Mouse (Mus musculus) layer of hippocampus, postnatal 14 days (tissue): ENCODE measurements at regions not wholly inside any gene's neighbourhood (a gene's known extent, or its start where the extent isn't known, plus 50 kb on each side); places are given as distances from the start of the nearest gene placed in this dataset.

Experiments used
- DNase-seq, 2 experiments: peaks; one replicate each; pipeline ENCODE4 v3.0.0; 2021 to 2022; ENCODE audit warnings: low spot score in 2 of 2, mixed read lengths in 1 of 2

DNA sequence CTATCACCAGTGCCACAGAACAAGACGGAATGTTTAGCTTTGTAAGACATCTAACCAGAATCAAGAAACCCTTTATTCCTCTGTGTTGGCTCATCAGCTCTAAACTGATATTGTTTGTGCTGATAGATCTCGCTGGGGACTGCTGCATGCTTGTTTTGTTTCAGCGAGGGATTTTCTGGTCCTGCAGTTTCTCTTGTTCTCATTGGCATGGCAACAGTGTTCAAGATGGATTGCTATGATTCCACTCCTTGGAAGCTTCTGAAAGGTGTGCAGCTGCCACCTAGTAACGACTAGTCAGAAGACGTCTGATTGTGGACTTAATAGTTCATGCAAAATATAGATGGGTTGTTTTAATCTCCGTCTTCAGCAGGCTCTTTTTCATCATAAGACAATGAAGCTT lies 591.2 kb downstream of the Sorcs1 start:
- DNase-seq, result peak; percentile 6 to 11

DNA sequence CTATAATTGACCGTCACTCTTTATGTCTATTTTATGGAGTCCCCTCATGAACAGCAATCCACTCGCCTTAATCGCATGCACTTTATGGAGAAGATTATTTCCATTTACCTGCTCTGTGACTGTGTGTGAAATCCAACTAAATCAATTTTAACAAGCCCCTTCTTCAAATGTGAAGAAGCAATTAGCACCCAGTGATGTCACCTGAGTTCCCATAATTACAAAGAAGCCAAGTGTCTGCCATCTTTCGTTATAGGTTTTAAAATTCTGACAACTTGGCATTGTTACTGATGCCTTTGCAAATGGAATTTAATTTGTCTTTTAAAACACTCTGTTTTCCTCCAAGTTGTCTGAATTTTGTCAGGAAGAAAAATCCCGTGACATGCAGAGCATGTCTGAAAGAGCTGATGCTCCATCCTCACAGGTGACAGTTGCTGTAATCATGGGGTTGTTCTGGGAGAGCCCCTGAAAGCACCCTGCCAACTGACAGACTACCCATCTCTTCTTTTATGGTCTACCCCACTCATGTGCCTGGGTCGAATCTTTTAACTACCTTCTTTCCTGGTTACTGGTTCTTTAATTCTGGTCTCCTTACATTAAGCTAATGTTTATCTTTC lies 600.9 kb downstream of the Sorcs1 start:
- DNase-seq, result no peak

DNA sequence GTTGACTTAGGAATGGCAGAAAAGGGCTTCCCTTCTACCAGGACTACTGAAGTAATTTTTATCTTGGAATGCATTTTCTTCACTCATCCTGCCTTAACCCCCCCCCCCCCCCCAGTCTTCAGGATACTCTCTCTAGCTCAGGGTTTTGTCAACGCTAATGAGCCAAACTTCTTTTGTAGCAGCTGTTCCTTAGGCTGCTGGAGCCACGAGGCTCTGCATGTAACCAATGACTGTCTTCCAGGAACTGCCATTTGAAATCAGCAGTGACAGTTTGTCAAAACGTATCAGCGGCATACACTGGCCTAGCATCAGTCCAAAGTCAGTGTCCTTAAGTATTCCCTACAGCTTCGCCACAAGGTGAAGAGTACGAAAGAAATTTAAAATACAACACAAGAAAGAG lies 618.0 kb downstream of the Sorcs1 start:
- DNase-seq, result no peak

DNA sequence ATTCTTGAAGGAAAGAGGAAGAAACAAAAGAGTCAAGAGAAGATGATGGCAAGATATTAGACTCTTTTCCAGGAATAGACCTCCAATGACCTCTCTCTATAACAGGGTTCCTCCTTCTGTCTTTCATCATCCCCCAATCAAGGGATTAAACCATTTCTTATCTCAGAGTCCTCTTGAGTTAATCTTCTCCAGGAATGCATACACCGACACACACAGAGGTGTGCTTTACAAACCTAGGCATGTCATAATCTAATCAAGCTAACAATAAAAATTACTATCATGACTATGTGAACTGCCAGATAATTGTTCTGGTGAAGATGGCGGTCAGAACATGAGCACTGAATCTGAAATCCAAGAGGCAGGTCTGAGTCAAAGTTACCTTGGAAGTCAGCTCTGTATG lies 625.5 kb downstream of the Sorcs1 start:
- no peak for DNase-seq

DNA sequence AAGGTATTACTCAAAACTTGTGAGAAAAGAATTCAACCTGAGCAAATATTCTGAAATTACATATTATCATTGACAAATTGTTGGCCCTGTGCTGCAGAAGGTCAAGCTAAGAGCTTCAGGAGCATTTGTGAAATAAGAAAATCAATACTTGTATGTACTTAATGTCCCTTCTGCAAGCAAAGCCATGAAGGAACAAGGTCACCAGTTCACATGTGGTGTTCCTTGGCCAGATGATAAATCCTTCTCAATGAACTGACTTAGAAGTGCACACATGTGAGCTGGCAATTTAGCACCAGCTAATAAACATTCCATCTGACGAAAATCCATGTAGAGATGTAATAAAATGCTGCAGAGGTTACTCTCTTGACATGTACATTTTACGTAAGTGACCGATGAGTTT lies 632.7 kb downstream of the Sorcs1 start:
- no peak for DNase-seq

DNA sequence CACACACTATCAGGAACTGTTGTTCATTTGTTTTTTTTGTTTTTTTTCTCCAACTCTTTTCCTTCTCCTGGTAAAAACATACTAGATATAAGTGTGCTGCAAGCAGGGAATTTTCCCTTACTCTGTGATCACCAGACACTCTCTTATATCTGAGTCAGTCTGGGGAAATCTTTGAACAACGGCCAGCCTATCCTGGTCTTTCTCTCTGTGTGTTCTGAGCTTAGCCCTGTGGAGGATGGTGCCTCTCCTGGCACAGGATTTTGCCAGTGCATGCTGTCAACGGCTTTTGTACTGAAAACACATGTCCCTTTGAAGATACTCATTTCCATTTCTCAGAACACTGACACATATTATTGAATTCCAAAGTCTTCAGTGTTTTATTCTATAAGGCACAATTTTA lies 664.8 kb downstream of the Sorcs1 start:
- DNase-seq, result peak in 1 of 2 experiments; percentile 60

DNA sequence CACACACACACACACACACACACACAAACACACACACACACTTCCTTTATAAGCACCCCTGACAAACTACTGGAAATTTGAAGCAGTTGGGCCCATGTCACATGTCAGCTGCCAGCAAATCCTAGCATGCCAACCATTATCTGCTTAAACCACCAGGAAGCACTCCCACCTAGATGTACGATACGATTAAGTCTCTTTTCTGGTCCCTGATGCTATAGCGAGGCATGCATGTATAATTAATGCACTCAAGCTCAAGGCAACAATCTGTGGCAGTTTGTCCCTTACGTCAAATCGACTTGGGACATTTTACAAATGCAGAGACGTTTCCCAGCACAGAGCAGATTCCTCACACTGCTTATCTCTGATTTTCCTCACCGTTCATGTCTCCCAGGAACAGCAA lies 673.2 kb downstream of the Sorcs1 start:
- DNase-seq, result peak in 1 of 2 experiments; percentile 7

DNA sequence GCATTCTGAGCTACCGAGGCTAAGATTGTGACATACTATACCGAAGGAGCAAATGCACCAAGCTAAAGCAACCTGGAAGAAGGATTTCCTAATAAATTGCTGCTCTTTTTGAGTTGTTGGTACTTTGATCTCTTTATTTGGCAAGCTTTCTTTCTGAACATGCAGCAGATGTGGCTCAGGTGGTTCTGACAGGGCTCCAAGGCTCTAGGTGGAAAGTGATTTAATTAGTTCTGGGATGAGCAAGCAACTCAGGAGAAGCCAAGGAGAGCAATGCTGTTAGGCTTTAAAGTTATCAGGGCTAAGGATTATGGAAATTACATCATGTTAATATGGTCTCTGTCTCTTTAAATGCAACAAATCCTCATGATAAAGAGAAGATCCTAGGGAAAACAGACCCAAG lies 692.6 kb downstream of the Sorcs1 start:
- no peak for DNase-seq

DNA sequence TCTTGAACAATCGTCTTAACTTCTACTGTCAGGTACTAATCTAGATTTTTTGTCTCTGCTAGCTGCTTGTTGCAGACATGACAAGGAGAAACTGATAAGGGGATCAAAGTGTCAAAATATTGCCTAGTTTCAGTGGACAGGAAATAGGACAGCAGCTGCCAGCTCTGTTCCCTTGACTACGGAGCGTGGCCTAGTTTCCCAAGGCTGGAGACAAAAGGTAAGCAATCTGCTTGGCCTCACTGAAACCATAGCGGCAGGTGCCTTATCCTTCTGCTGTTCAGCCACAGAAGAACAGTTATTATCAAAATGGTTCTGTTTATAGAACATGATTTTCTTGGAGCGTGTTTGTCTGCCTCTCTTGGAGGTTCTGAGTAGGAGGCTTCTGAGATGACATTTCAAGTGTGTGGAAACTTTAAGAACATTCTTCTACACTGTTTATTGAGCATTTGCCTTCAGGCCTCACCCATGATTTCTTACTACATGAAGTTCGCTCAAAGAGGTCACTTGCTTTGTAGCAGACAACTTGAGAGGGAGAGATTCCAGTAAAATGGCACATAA lies 712.1 kb downstream of the Sorcs1 start:
- peak; percentile 5 to 6 for DNase-seq

DNA sequence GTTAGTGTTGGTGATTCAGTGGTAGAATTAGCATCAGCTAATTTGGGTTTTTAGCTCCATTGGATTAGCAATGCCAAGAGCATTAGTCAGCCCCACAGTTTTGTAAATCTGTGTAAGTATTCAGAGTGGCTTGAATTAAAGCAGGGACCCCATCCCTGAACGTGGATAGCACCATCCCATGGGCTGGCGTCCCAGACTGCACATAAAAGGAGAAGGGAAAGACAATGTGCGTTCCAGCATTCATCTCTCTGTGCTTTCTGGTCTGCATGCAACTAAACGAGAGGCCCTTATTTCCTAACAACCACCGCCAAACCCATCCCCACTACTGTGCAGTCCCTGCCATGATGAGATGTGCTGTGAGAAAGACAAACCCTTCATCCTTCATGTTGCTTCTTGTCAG lies 713.8 kb downstream of the Sorcs1 start:
- DNase-seq, result peak in 1 of 2 experiments; percentile 7

DNA sequence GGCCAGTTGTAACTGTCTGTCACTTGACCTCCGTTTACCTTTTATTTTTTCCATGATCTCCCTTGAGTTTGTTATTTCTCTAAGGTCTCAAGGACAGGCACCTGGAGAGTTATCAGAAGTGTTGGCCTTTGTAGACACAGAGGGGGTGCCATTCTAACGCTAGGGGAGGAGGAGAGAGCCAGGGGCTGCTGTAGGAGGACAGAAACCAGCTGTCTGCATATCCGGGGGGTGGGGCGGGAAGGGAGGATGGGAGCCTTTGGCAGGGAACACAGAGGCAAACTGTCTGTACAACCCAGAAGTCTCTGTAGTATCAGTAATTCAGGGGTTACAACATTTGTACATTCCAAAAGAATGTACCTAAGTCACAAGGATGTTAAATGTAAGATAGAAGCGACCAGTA lies 719.9 kb downstream of the Sorcs1 start:
- DNase-seq, result no peak

DNA sequence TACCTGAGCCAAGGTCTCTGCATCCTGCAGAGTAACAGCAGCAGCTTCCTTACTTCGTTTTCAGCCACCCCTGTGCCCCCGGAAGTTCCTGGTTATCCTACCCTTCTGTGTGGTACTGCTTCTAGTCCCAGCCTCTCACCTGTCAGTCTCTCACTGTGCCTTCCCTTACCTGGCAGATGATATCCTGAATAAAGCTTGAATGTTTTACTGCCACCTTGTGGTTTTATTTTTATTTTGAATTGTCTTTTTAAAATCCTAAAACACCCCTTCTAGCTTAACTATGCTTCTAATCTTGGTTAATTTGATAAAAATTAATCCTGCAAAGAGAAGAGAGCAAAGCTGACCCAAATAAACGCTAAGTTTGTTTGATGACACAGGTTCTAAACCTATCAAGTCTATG lies 747.2 kb downstream of the Sorcs1 start:
- peak; percentile 5 to 7 for DNase-seq

DNA sequence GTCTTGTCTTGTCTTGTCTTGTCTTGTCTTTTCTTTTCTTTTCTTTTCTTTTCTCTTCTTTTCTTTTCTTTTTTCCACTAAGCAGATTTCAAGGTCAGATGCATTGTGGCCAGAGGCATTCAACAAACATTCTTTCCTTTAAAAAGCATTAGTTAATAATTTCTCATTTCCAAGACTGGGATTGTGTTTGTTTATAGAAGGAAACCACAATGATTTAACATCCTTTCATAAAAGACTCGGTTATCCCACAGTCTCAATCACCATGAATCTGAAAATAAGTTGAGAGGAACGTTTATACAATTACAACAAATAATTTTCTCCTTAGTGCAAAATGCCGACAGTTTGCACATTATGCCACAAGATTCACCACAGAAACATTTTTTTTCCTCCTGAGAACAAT lies 766.7 kb downstream of the Sorcs1 start:
- DNase-seq, result no peak

DNA sequence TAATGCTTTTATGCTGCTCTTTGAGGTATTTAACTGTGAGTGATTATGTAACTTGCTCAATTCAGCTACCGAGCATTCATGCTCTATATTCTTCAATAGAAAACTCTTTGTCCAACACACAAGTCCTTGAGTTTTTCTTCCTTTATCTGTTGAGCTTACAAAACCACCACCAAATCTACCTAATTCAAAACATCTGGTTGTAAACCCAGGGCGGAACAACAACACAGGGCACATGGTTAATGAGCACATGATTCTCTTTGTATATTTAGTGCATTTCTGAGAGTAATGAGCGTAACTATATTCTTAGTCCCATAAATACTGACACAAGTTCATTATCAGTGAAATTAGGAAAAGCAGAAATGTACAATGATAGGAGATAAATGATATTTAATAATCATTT lies 798.2 kb downstream of the Sorcs1 start:
- no peak for DNase-seq

DNA sequence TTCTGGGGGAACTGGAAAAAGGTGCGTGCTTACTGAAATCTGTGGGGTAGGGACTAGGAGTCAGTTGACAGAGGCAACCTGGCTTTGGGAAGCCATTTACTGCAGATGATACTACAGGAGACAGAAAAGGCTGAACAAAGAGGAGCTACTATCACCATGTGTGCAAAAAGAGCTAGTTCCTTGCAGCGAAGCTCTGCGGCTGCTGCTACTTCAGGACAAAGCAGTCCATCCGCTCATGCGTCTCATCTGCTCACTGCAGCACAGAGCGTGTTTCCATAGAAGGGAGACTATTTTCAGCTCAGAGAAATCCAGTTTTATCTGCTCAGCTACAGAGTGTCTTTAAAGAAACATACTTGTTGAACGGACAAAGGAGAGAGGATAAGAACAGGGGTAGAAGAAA lies 817.7 kb downstream of the Sorcs1 start:
- DNase-seq, result no peak

DNA sequence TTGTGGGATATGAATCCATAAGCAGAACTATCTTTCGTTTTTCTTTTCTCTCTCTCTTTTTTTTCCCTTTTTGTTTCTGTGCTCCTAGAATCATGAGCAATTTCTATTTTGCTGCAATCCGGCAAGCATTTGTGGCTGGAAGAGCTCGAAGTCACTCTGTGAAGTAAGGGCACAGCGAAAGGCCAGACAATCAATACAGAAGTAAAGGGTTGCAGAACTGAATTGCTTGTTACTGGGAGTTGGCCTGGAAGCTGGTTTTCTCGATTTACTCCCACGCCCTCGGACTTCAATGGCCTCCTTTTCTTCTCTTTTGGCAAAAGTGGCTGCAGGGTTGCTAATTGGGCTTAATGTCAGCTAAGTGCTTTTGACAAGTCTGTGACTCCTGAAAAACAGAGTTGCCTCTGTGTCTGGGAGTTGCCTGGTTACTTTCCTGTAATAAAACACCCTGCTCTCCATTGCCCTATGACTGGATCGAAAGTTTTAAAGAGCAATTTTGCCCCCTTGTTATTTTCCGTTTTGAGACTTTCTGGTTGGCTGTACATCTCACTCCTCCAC lies 822.9 kb downstream of the Sorcs1 start:
- peak in 1 of 2 experiments; percentile 28 for DNase-seq

DNA sequence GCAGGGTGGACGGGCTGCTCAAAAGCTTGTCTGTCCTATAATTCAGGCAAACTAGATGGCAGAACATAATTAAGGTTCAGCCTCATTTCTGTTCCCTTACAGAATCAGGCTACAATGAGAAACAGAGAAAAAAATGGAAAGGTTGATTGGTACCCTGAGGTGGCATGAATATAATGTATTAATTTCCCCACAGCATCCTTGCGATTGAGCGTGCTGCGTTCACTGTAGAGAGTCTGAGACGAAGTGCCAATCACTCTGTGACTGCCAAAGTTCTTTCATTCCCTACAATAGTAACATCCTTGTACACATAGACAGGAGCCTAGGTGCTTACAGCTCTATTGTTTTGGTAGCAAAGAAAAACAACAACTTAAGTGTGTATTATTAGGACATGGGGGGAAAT lies 836.5 kb downstream of the Sorcs1 start:
- no peak for DNase-seq

DNA sequence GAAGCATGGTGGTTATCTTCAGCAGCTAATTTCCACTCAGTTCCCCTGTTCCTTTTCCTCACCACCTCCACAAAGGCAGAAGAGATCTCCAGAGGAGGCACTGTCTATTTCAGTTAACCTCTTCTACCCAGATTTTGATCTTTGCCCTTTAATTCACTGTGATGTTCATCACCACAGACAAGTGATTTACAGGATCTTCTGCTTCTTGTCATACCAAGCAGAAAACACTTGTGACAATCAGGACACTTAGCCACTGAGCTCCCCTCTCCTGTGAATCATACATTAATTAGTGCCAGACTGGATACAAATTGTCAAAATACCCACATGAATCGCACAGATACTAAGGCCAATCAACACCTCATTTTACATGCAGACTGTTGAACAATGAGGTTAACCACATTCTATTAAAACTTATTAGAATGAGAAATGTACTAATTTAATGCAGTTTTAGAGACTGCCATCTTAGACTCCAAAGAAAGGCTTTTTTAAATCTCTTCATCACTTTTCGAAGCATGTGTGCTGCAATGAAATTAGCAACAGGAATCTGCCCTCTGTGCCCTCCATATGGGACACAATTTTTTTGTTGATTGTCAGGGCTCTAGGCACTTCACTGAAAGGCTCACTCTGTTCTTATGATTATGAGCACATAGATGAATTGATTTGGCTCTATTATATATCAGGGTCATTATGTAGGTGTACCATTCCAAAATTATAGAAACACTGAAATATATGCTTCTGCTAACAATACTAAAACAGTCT lies 839.1 kb downstream of the Sorcs1 start:
- no peak for DNase-seq

DNA sequence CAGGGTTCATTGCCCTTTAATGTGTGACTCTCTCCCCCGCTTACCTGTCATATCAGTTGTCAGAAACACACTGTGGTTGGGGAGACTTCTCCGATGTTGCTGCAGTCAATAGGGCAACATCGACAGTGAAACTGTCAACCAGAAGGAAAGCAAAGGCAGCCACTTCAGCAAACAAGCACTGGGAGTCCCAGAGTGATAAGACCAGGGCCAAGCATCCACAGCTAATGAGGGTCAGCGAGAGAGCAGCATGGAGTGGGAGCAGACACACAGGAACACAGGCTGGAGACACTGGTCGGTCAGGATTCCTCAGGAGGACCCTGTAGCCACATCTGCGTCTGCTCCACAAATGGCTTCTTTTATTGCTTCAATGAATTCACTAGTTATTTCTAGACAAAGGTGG lies 847.5 kb downstream of the Sorcs1 start:
- DNase-seq, result no peak

DNA sequence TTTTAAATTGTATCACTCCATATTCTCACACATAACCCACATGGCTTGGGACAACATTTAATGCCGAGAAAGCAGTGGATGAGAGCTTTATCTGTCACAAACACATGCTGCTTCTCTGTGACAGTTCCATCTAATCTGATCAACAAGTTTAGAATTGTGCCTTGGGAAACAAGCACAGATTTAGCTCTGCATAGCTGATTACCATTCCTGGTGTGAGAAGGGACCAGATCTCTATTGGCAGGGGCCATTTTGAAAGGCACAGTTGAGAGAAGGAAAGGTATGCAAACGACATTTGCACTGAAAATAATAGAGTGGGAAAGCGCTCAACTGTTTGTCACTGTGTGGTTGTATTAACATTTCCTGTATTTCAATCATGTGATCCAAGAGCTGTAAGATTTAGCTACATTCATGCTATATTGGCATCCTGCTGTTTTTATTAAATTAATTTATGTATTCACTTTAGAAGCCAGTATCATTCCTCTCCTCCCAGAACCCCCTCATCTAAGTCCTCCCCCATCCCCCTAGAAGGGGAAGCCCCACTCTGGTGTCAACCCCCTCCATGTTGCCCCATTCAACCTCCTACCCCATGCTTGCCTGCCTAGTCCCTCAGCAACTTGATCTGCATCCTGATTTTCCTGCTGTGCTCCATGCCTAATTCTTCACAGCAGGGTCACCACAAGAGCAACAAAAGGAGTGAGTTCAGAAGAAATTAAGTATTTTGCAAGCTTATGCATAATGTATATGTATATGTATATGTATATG lies 872.6 kb downstream of the Sorcs1 start:
- peak in 1 of 2 experiments; percentile 27 for DNase-seq
